Mouse (Mus musculus) bone marrow macrophage, adult 2 months (primary cell): Measurements from ENCODE around the gene Gse1.

ENCODE experiments used
- CTCF ChIP-seq: IDR thresholded peaks from 2 replicates; pipeline ENCODE4 v1.5.1; 2012; ENCODE audit warnings: low read depth, mild to moderate bottlenecking, low read length, moderate library complexity
- POLR2A ChIP-seq: IDR thresholded peaks from 2 replicates; pipeline ENCODE4 v1.6.1; 2012; ENCODE audit warnings: mild to moderate bottlenecking, low read depth, low read length, borderline replicate concordance

DNA sequence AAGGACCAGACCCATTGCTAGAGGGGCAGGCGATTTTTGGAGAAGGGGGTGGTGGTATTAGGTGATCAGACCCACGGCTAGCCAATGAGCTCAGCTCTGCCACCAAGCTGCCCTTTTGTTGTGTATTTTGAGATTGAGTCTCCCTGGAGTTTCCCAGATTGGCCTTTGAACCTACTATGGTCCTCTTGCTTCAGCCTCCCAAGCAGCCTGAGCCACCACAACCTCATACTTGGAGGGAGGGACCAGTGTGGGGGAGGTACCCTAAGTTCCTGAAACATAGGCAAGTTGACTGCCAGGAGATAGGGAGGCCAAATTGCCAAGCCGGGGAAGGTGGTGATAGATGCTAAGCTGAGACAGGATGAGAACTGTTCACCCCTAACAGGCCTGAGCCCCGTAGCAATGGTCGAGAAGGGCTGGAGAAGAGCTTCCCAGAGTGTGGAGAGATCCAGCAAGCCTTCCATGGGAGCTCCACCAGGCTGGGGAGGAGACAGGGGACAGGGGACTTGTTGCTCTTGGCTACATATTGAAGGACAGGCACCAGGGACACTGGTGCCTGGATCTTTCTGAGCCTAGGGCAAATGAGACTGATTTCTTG is 282.7 kb downstream of the Gse1 start:
- TF ChIP-seq CTCF, result no peak
- no peak for TF ChIP-seq POLR2A
